Mouse (Mus musculus): Measurements from ENCODE around the gene Fosb.

Fosb gene

GRCm38 (mm10) chr7:19309884-19310641, at the start of gene Fosb:
TSS of gene Fosb (minus strand) at chr7:19310051.
- peak; percentile 96 for DNase-seq (ENCODE audit: low spot score in 2 of 2)

- DNase-seq (ENCODE audit: low spot score in 2 of 2): peak; percentile 82 to 91
These were observed 49.5 kb upstream of the Fosb start, which contains the start of the genes Cd3eap and Ppp1r13l for GRCm38 (mm10) chr7:19359299-19359891. TSS of gene Cd3eap (minus strand) at chr7:19359483. TSS of gene Ppp1r13l (plus strand) at chr7:19359749.

- DNase-seq (ENCODE audit: low spot score in 2 of 2): no peak
These were observed 48.8 kb upstream of the Fosb start for GRCm38 (mm10) chr7:19358634-19359033.

- DNase-seq (ENCODE audit: low spot score in 2 of 2): no peak
These were observed 47.8 kb upstream of the Fosb start for GRCm38 (mm10) chr7:19357381-19358375.

- DNase-seq (ENCODE audit: low spot score in 2 of 2): no peak
These were observed 46.5 kb upstream of the Fosb start for GRCm38 (mm10) chr7:19356311-19356710.

- no peak for DNase-seq (ENCODE audit: low spot score in 2 of 2)
These were observed 45.1 kb upstream of the Fosb start for GRCm38 (mm10) chr7:19354991-19355390.

- DNase-seq (ENCODE audit: low spot score in 2 of 2): no peak
These were observed 40.4 kb upstream of the Fosb start for GRCm38 (mm10) chr7:19350221-19350620.

GRCm38 (mm10) chr7:19349188-19349915, 39.5 kb upstream of the Fosb start:
- DNase-seq (ENCODE audit: low spot score in 2 of 2): peak in 1 of 2 experiments; percentile 79

- DNase-seq (ENCODE audit: low spot score in 2 of 2): peak; percentile 93 to 94
These were observed 35.2 kb upstream of the Fosb start for GRCm38 (mm10) chr7:19344938-19345471.

GRCm38 (mm10) chr7:19344237-19344847, 34.5 kb upstream of the Fosb start, which contains the start of gene Ercc1:
TSS of gene Ercc1 (plus strand) at chr7:19344778.
- DNase-seq (ENCODE audit: low spot score in 2 of 2): peak in 1 of 2 experiments; percentile 43

- peak; percentile 44 to 71 for DNase-seq (ENCODE audit: low spot score in 2 of 2)
These were observed 33.5 kb upstream of the Fosb start for GRCm38 (mm10) chr7:19343210-19343808.

GRCm38 (mm10) chr7:19342481-19343027, 32.7 kb upstream of the Fosb start:
- DNase-seq (ENCODE audit: low spot score in 2 of 2): peak; percentile 72 to 88

GRCm38 (mm10) chr7:19341761-19342409, 32.0 kb upstream of the Fosb start:
- DNase-seq (ENCODE audit: low spot score in 2 of 2): peak; percentile 67 to 75

GRCm38 (mm10) chr7:19341250-19341649, 31.4 kb upstream of the Fosb start:
- no peak for DNase-seq (ENCODE audit: low spot score in 2 of 2)

- DNase-seq (ENCODE audit: low spot score in 2 of 2): no peak
These were observed 28.7 kb upstream of the Fosb start for GRCm38 (mm10) chr7:19338596-19338995.

GRCm38 (mm10) chr7:19338060-19338459, 28.2 kb upstream of the Fosb start:
- DNase-seq (ENCODE audit: low spot score in 2 of 2): no peak

GRCm38 (mm10) chr7:19337122-19337521, 27.3 kb upstream of the Fosb start:
- no peak for DNase-seq (ENCODE audit: low spot score in 2 of 2)

GRCm38 (mm10) chr7:19335583-19335982, 25.7 kb upstream of the Fosb start:
- no peak for DNase-seq (ENCODE audit: low spot score in 2 of 2)

GRCm38 (mm10) chr7:19332709-19333352, 23.0 kb upstream of the Fosb start:
- peak; percentile 86 to 88 for DNase-seq (ENCODE audit: low spot score in 2 of 2)
